Mouse (Mus musculus): ENCODE measurements around the gene Dkkl1.

Gene Dkkl1

DNA sequence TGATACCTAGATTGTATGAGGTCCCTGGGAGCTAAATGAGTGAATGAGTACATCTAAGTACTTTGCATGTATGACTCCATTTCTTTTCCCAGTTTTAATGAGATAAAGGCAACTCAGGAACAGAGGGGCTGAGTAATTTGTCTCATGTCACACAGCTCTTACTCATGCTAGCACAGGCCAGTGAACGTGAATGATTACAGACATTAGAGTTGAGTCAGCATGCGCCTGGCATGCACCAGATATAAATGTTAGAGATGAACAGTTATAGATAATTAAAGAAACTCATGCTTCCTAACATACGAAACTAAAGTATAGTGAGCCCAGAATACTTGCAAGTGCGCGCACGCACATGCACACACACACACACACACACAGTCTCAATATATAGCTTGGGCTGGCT lies 21.8 kb downstream of the Dkkl1 start:
- ChIA-PET CTCF (interaction anchor here in 2 of 4 experiments (0.8 to 3.3 kb wide), 3 partner anchors 8 to 28 kb away, joined by 3 to 10 read pairs (median 6); no protein-coding TSS in a partner anchor), POLR2A (interaction anchor here (0.5 to 2.8 kb wide), 13 partner anchors 9 to 174 kb away, joined by 3 to 10 read pairs (median 3); partner anchors contain the start of genes Aldh16a1 (in 1 of the 4), Ccdc155 (in 1 of the 4) and Scaf1 (in 1 of the 4))

GRCm38 (mm10) chr7:45189600-45189999 lies 22.3 kb downstream of the Dkkl1 start:
- ChIA-PET POLR2A (interaction anchor here in 3 of 4 experiments (0.5 to 2.8 kb wide), 12 partner anchors 10 to 277 kb away, joined by 3 to 10 read pairs (median 3); partner anchors contain the start of genes Aldh16a1 (in 1 of the 3), Ccdc155 (in 1 of the 3) and Scaf1 (in 1 of the 3)), CTCF (interaction anchor here in 2 of 4 experiments (0.8 to 3.3 kb wide), 4 partner anchors 9 to 27 kb away, joined by 3 to 10 read pairs (median 6); no protein-coding TSS in a partner anchor)

DNA sequence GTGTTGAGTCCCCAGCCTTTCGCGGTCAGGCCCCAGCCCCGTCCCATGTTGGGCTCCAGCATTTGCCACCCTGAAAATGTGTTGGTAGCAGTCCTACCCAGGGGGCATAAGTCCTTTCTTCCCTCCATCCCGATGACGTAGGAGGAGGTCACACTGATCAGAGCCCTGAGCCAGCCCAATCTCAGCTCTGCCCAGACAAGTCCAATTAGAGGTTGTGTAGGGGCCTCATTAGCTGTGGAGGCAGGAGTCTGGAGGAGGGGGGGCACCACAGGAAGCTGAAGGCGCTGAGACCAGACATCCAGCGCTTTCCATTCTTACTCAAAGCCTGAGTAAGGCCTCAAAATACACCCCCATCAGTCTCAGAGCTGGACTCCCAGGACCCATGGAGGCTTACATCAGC lies 26.0 kb downstream of the Dkkl1 start:
- ChIA-PET POLR2A (interaction anchor here in 3 of 4 experiments (1.1 to 2.4 kb wide), 6 partner anchors 8 to 22 kb away, joined by 3 to 10 read pairs (median 4); partner anchors contain the start of gene Ccdc155 (in 1 of the 3)), CTCF (interaction anchor here in 3 of 4 experiments (0.9 to 1.9 kb wide), 5 partner anchors 13 to 15 kb away, joined by 3 to 6 read pairs (median 4); no protein-coding TSS in a partner anchor)

DNA sequence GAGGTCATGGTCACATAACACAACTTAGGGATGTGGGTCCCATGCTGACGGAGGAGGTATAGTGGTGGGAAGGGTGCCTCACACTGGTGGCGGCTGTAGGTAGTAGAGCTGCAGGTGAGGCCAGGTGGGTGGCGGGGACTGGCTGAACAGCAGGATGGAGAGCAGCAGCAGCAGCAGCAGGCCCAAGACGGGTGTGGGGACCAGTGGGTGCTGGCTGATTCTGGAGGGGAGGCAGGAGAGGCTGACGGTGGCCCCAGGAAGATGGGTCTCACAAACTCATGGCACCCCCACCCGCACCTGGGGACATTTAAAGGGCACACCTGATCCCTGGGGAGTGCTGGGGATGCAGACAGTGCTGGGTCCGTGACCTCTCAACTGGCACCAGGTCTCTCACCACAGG lies 28.3 kb downstream of the Dkkl1 start:
- CTCF ChIA-PET: interaction anchor here in 3 of 4 experiments (0.6 to 1.1 kb wide), 5 partner anchors 15 to 251 kb away, joined by 3 read pairs; partner anchors contain the start of gene Gys1 (in 1 of the 3)
- POLR2A ChIA-PET: interaction anchor here in 2 of 4 experiments (0.9 to 2.7 kb wide), 5 partner anchors 8 to 53 kb away, joined by 3 to 7 read pairs (median 4); no protein-coding TSS in a partner anchor

DNA sequence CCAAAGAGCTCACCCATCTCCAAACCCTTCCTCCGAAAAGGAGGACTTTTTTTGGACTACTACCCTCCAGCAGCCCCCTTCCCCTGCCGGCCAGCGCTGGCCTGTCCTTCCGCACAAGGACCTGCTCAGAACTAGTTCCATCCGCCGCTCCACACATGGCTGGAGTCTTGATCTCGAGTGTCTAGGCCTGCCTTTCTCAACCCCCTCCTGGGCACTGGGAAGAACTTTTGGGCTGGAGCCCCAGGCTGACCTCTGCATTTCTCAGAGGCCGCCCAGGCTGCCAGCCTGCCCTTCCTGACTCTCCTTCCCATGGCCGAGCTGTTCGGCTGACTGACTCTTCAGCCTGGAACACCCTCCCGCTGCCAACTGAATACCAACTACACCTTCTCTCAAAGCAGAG lies 29.3 kb downstream of the Dkkl1 start:
- POLR2A ChIA-PET: interaction anchor here in 3 of 4 experiments (0.6 to 2.7 kb wide), 59 partner anchors 9 to 367 kb away, joined by 3 to 25 read pairs (median 4); partner anchors contain the start of genes Ccdc155 (in 3 of the 3), Aldh16a1 (in 2 of the 3), Rcn3 (in 2 of the 3) and Tead2 (in 2 of the 3)
- CTCF ChIA-PET: interaction anchor here in 3 of 4 experiments (0.6 to 2.0 kb wide), 23 partner anchors 9 to 411 kb away, joined by 3 to 17 read pairs (median 4); partner anchors contain the start of genes Aldh16a1 (in 1 of the 3), Ccdc155 (in 1 of the 3), Fcgrt (in 1 of the 3) and Pih1d1 (in 1 of the 3)

- POLR2A ChIA-PET: interaction anchor here in 3 of 4 experiments (0.6 to 2.7 kb wide), 64 partner anchors 9 to 740 kb away, joined by 3 to 25 read pairs (median 3); partner anchors contain the start of genes Ccdc155 (in 3 of the 3), Aldh16a1 (in 2 of the 3), Rcn3 (in 2 of the 3) and Tead2 (in 2 of the 3)
- CTCF ChIA-PET: interaction anchor here in 2 of 4 experiments (0.6 to 2.0 kb wide), 24 partner anchors 8 to 411 kb away, joined by 3 to 17 read pairs (median 4); partner anchors contain the start of genes Aldh16a1 (in 1 of the 2), Ccdc155 (in 1 of the 2), Fcgrt (in 1 of the 2) and Gys1 (in 1 of the 2)
Observed at GRCm38 (mm10) chr7:45182199-45182601, 29.7 kb downstream of the Dkkl1 start.

DNA sequence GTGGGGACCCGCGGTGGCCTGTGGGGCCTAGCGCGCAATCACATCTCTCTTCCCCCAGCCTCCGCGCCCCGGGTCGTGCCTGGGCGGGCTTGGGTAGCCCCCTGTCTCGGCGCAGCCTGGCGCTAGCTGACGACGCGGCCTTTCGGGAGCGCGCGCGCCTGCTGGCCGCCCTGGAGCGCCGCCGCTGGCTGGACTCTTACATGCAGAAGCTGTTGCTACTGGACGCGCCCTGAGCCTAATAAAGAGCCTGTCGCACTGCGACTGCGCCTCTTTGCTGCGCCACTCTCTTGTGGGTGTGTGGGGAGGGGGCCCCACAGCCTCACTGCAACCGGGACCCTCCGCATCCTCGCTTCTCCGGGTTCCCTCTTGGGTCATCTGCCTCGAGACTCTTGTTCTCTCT lies 30.4 kb downstream of the Dkkl1 start:
- CTCF ChIA-PET: interaction anchor here in 3 of 4 experiments (0.6 to 2.0 kb wide), 19 partner anchors 8 to 253 kb away, joined by 3 to 17 read pairs (median 5); partner anchors contain the start of genes Aldh16a1 (in 1 of the 3), Ccdc155 (in 1 of the 3), Gys1 (in 1 of the 3) and Pih1d1 (in 1 of the 3)
- POLR2A ChIA-PET: interaction anchor here in 3 of 4 experiments (0.6 to 2.7 kb wide), 42 partner anchors 9 to 739 kb away, joined by 3 to 25 read pairs (median 4); partner anchors contain the start of genes Ccdc155 (in 3 of the 3), Aldh16a1 (in 2 of the 3), Dhdh (in 1 of the 3) and Il4i1 (in 1 of the 3)

DNA sequence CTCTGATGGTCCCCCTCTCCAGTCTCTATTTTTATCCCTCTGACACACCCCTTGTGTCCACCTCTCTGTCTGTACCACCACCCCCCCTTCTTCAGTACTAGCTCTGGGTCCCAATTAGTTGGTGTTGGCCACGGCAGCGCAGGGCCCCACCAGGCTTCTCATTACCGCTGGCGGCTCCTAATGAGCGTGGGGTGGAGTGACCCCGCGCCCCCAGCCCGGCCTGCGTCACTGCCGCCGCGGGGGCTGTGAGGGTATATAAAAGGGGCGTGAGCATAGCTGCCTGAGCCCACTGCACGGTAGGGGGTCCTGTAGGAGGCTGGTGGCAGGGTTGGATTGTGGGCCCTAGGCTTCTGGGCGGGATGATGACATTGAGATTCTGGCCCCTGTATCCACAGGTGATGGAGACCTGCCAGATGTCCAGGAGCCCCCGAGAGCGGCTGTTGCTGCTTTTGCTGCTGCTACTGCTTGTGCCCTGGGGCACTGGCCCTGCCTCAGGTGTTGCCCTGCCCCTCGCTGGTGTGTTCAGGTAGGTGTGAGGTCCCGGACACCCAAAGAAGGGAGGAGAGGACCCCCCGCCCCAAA lies 31.0 kb downstream of the Dkkl1 start, which contains the start of gene Pth2:
Gene Pth2 (plus strand): TSS at position 100 of the 582 bp plus-strand sequence.
- POLR2A ChIA-PET: interaction anchor here in 2 of 4 experiments (0.9 to 2.7 kb wide), 17 partner anchors 11 to 185 kb away, joined by 3 to 25 read pairs (median 4); partner anchors contain the start of genes Aldh16a1 (in 1 of the 2), Ccdc155 (in 1 of the 2), Pih1d1 (in 1 of the 2) and Ppfia3 (in 1 of the 2)
- CTCF ChIA-PET: interaction anchor here in 2 of 4 experiments (0.6 to 2.0 kb wide), 8 partner anchors 9 to 219 kb away, joined by 3 to 17 read pairs (median 6); partner anchors contain the start of genes Aldh16a1 (in 1 of the 2), Pih1d1 (in 1 of the 2) and Slc17a7 (in 1 of the 2)

DNA sequence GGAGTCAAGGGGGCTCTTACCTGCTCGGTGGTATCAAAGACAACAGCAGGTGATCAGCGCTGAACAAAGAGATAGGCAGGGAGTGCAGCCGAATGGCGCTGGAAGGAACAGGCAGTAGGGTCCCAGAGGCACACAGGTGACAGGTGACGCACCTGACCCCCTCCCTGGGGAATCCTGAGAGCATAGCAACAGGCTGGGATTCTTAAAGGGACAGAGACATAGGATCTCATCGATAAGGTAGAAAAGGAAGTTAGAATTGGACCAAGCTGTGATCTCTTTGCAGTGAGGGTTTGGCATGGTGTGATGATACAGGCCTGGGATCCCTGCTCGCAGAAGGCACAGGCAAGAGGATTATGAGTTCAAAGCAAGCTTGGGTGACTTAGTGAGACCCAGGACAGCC lies 32.5 kb downstream of the Dkkl1 start, which contains the start of gene Gfy:
Gene Gfy (minus strand): TSS at position 101 of the 400 bp plus-strand sequence.
- POLR2A ChIA-PET: interaction anchor here in 1 of 4 experiments (0.6 kb wide), 1 partner anchor 181 kb away, joined by 3 read pairs; no protein-coding TSS in a partner anchor
- CTCF ChIA-PET: no interaction called here

DNA sequence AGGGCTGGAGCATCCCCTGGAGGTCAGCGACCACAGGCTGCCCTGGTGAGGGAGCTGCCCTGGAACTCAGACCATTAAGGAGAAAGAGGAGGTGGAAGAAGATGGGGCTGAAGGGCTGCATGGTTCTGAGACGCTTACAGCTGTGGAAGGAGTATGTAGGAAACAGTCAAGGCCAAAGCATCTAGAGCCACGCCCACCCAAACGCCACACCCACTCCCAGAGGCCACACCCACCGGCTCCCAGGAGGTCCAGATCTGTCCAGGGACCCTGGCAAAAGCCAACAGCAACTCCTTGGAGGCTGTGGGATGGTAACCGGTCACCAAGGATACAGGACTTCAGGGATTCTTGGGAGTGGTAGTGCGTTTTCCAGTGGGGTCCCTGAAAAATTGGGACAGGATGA lies 33.4 kb downstream of the Dkkl1 start:
- CTCF ChIA-PET: interaction anchor here in 2 of 4 experiments (0.9 to 1.0 kb wide), 2 partner anchors 16 kb away, joined by 3 read pairs; no protein-coding TSS in a partner anchor
- POLR2A ChIA-PET: interaction anchor here in 2 of 4 experiments (0.7 to 1.6 kb wide), 7 partner anchors 9 to 81 kb away, joined by 3 to 7 read pairs (median 3); partner anchors contain the start of gene Aldh16a1 (in 1 of the 2)

DNA sequence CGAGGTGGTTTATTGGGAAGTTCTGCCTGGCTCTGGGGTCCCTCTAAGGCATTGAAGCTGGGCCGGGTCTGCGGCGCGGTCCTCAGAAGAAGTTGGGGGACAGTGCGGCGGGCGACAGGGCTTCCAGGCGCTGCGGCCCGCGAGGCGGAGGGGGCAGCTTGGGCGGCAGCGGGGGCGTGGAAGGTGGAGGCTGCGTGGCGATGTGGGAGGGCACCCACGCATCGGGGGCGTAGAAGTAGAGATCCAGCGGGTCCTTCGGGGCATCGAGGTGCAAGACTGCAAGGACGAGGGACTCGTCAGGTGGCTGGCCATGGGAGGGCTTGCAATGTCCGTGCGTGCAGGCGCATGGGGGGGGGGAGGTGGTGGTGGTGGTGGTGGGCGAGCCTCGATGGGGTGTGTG lies 35.6 kb downstream of the Dkkl1 start:
- CTCF ChIA-PET: interaction anchor here in 1 of 4 experiments (0.6 to 0.7 kb wide), 4 partner anchors 21 to 649 kb away, joined by 3 to 5 read pairs (median 4); no protein-coding TSS in a partner anchor
- POLR2A ChIA-PET: interaction anchor here in 2 of 4 experiments (0.5 to 1.4 kb wide), 5 partner anchors 10 to 191 kb away, joined by 3 to 5 read pairs (median 3); no protein-coding TSS in a partner anchor

DNA sequence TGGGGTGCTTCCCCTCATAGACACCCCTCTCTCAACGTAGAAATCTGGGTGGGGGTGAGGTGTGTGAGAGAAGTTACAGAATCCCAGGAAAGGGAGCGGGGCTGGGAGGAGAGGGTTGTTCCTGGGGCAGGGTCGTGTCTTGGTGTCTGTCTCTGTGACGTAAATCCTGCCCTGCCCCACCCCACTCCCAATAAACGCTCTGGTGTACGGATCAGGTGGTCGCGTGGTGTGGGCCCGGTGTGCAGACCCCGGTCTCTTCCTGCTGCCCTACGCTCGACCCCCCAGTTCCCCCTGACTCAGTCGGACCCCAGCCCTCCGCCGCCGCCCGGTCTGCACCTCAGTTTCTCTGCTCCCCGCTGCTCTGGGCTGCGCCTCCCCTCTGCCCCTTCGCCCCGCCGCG lies 36.0 kb downstream of the Dkkl1 start:
- ChIA-PET CTCF (interaction anchor here (0.6 to 4.6 kb wide), 8 partner anchors 14 to 691 kb away, joined by 3 to 30 read pairs (median 6); no protein-coding TSS in a partner anchor), POLR2A (interaction anchor here in 2 of 4 experiments (0.6 to 2.4 kb wide), 8 partner anchors 9 to 102 kb away, joined by 3 to 11 read pairs (median 4); partner anchors contain the start of genes Aldh16a1 (in 1 of the 2) and Slc17a7 (in 1 of the 2))

DNA sequence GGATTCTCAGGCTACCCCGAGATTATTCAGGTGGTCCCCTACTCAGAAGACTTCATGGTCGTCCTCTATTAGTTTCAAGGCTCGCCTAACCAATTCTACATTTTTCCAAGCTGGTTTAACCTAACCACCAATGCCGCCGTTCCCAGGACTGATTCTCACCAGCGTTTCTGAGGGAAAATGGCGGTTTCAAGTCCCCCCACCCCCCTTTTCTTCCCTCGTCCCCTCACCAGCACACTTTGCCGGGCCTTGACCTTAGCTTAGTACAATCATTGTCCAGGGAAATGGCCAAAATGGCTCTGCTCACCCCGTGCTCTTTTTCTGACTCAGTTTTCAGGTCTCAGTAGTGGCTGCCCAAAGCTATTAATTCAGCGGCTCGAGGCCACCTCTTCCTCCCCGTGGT lies 36.5 kb downstream of the Dkkl1 start:
- CTCF ChIA-PET: interaction anchor here (0.6 to 4.6 kb wide), 18 partner anchors 10 to 690 kb away, joined by 3 to 30 read pairs (median 4); partner anchors contain the start of genes Aldh16a1 (in 1 of the 4), Gys1 (in 1 of the 4), Pih1d1 (in 1 of the 4) and Rcn3 (in 1 of the 4)

DNA sequence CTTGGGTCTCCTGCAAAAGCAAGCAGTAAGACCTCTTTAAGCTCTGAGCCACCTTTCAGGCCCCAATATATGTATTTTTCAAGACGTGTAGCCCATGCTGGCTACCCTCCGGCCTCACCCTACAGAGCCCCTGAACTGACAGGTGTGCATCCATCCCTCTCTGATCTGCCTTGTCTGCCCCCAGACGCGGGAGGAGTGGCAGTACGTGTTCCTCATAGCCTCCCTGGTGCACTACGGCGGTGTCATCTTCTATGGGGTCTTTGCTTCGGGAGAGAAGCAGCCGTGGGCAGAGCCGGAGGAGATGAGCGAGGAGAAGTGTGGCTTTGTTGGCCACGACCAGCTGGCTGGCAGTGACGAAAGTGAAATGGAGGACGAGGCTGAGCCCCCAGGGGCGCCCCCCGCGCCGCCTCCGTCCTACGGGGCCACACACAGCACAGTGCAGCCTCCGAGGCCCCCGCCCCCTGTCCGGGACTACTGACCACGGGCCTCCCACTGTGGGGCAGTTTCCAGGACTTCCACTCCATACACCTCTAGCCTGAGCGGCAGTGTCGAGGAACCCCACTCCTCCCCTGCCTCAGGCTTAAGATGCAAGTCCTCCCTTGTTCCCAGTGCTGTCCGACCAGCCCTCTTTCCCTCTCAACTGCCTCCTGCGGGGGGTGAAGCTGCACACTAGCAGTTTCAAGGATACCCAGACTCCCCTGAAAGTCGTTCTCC lies 37.2 kb downstream of the Dkkl1 start:
- POLR2A ChIA-PET: interaction anchor here in 2 of 4 experiments (0.5 to 2.4 kb wide), 19 partner anchors 8 to 348 kb away, joined by 3 to 11 read pairs (median 4); partner anchors contain the start of genes Aldh16a1 (in 2 of the 2), Pih1d1 (in 1 of the 2), Prmt1 (in 1 of the 2) and Rcn3 (in 1 of the 2)
- CTCF ChIA-PET: interaction anchor here (0.6 to 4.6 kb wide), 30 partner anchors 9 to 454 kb away, joined by 3 to 30 read pairs (median 4); partner anchors contain the start of genes Rcn3 (in 2 of the 4), Aldh16a1 (in 1 of the 4), Ccdc155 (in 1 of the 4) and Gys1 (in 1 of the 4)

More for the DNA sequence above, 36.5 kb downstream of the Dkkl1 start:
- POLR2A ChIA-PET: interaction anchor here in 2 of 4 experiments (0.5 to 2.4 kb wide), 12 partner anchors 10 to 349 kb away, joined by 3 to 11 read pairs (median 3); partner anchors contain the start of genes Aldh16a1 (in 2 of the 2), Pih1d1 (in 1 of the 2), Rcn3 (in 1 of the 2) and Rras (in 1 of the 2)

- ChIA-PET CTCF (interaction anchor here (0.6 to 4.6 kb wide), 28 partner anchors 8 to 455 kb away, joined by 3 to 30 read pairs (median 4); partner anchors contain the start of genes Ccdc155 (in 1 of the 4), Gys1 (in 1 of the 4), Rcn3 (in 1 of the 4) and Rras (in 1 of the 4)), POLR2A (interaction anchor here in 3 of 4 experiments (0.7 to 2.4 kb wide), 12 partner anchors 9 to 449 kb away, joined by 3 to 11 read pairs (median 5); partner anchors contain the start of genes Aldh16a1 (in 2 of the 3), Pih1d1 (in 1 of the 3), Prmt1 (in 1 of the 3) and Slc17a7 (in 1 of the 3))
Observed at GRCm38 (mm10) chr7:45173772-45174171, 38.2 kb downstream of the Dkkl1 start.

Measured in embryonic stem cell, embryonic (primary cell).